Mouse (Mus musculus): ENCODE data around the gene Npcd.
"Not testable (repeated sequence)": the region's sequence is repeated elsewhere in the genome, so short reads cannot be mapped to it uniquely, and the experiment has no call there.

The Npcd gene

GRCm38 (mm10) chr15:79830388-79830787 lies 3.6 kb downstream of the Npcd start:
- DNase-seq (ENCODE audit: low spot score in 2 of 2), result peak; percentile 84 to 87

- no peak for DNase-seq (ENCODE audit: low spot score in 2 of 2)
Measured at GRCm38 (mm10) chr15:79829431-79829830, 4.6 kb downstream of the Npcd start.

- peak in 1 of 2 experiments; percentile 45 for DNase-seq (ENCODE audit: low spot score in 2 of 2)
Measured at GRCm38 (mm10) chr15:79828366-79829035, 5.5 kb downstream of the Npcd start.

GRCm38 (mm10) chr15:79827778-79828210 lies 6.2 kb downstream of the Npcd start:
- no peak for DNase-seq (ENCODE audit: low spot score in 2 of 2)

- no peak for DNase-seq (ENCODE audit: low spot score in 2 of 2)
Measured at GRCm38 (mm10) chr15:79827061-79827777, 6.8 kb downstream of the Npcd start.

- no peak for DNase-seq (ENCODE audit: low spot score in 2 of 2)
Measured at GRCm38 (mm10) chr15:79826221-79826935, 7.7 kb downstream of the Npcd start.

GRCm38 (mm10) chr15:79825146-79825825 lies 8.8 kb downstream of the Npcd start:
- no peak for DNase-seq (ENCODE audit: low spot score in 2 of 2)

- DNase-seq (ENCODE audit: low spot score in 2 of 2), result no peak
Measured at GRCm38 (mm10) chr15:79823588-79824280, 10.3 kb downstream of the Npcd start.

- no peak for DNase-seq (ENCODE audit: low spot score in 2 of 2)
Measured at GRCm38 (mm10) chr15:79822265-79823199, 11.5 kb downstream of the Npcd start.

GRCm38 (mm10) chr15:79818325-79818724 lies 15.7 kb downstream of the Npcd start:
- no peak for DNase-seq (ENCODE audit: low spot score in 2 of 2)

GRCm38 (mm10) chr15:79813666-79814258 lies 20.3 kb downstream of the Npcd start:
- no peak for DNase-seq (ENCODE audit: low spot score in 2 of 2)

GRCm38 (mm10) chr15:79812840-79813239 lies 21.2 kb downstream of the Npcd start:
- not testable (repeated sequence) for DNase-seq (ENCODE audit: low spot score in 2 of 2)

GRCm38 (mm10) chr15:79810997-79811396 lies 23.0 kb downstream of the Npcd start:
- DNase-seq (ENCODE audit: low spot score in 2 of 2), result no peak

- no peak for DNase-seq (ENCODE audit: low spot score in 2 of 2)
Measured at GRCm38 (mm10) chr15:79810061-79810460, 24.0 kb downstream of the Npcd start.

GRCm38 (mm10) chr15:79808658-79809057 lies 25.4 kb downstream of the Npcd start:
- no peak for DNase-seq (ENCODE audit: low spot score in 2 of 2)

GRCm38 (mm10) chr15:79808114-79808513 lies 25.9 kb downstream of the Npcd start:
- no peak for DNase-seq (ENCODE audit: low spot score in 2 of 2)

GRCm38 (mm10) chr15:79807050-79807449 lies 27.0 kb downstream of the Npcd start:
- DNase-seq (ENCODE audit: low spot score in 2 of 2), result no peak

GRCm38 (mm10) chr15:79805246-79805645 lies 28.8 kb downstream of the Npcd start:
- no peak for DNase-seq (ENCODE audit: low spot score in 2 of 2)

GRCm38 (mm10) chr15:79804352-79805071 lies 29.5 kb downstream of the Npcd start, which contains the start of gene Nptxr:
Nptxr (minus strand) TSS chr15:79804766.
- DNase-seq (ENCODE audit: low spot score in 2 of 2), result peak in 1 of 2 experiments; percentile 65
